Mouse (Mus musculus) C2C12 (cell line): ENCODE measurements around the gene Paqr6.

Source experiments
- CEBPB ChIP-seq: IDR thresholded peaks from one replicate; pipeline ENCODE4 v1.6.1; 2011; ENCODE audit warnings: low read depth, mild to moderate bottlenecking, control low read depth, moderate library complexity
- CTCF ChIP-seq: IDR thresholded peaks from one replicate; pipeline ENCODE4 v1.5.1; 2011; ENCODE audit not compliant: control insufficient read depth, insufficient read depth, insufficient read length
- MAX ChIP-seq: IDR thresholded peaks from one replicate; pipeline ENCODE4 v1.6.1; 2011; ENCODE audit warnings: mild to moderate bottlenecking, control low read depth
- MYOG ChIP-seq: IDR thresholded peaks from one replicate; pipeline ENCODE4 v1.6.1; 2011; ENCODE audit not compliant: control insufficient read depth, insufficient read length; ENCODE audit errors: extremely low read depth
- USF1 ChIP-seq: IDR thresholded peaks from one replicate; pipeline ENCODE4 v1.6.1; 2011; ENCODE audit warnings: low read depth, mild to moderate bottlenecking, control low read depth, moderate library complexity

GRCm38 (mm10) chr3:88393776-88394375, 29.5 kb downstream of the Paqr6 start:
- TF ChIP-seq CTCF (no peak), MYOG (no peak), MAX (no peak), CEBPB (no peak), USF1 (no peak)
